Mouse (Mus musculus) limb, embryonic 10.5 days (tissue): Measurements from ENCODE around the gene Mtmr2. TPM values are rescaled to one million over a fixed set of nuclear protein-coding genes. Genes with fewer than 3 reads are reported as not detected.
"Not testable (repeated sequence)": the region's sequence is repeated elsewhere in the genome, so short reads cannot be mapped to it uniquely, and the experiment has no call there.

ENCODE experiments used
- DNase-seq: peaks from one replicate; pipeline ENCODE4 v3.0.0-alpha.2; 2017; ENCODE audit warnings: low spot score
- H3K27ac ChIP-seq: fragments of 300-500 bp; sonication (generic); 2 replicates; pipeline ENCODE4 v1.5.1; 2016; ENCODE audit warnings: mild to moderate bottlenecking
- H3K27me3 ChIP-seq: fragments of 300-500 bp; sonication (generic); 2 replicates; pipeline ENCODE4 v1.6.1; 2016; ENCODE audit warnings: low read depth, mild to moderate bottlenecking; ENCODE audit not compliant: poor library complexity, severe bottlenecking
- H3K36me3 ChIP-seq: fragments of 300-500 bp; sonication (generic); 2 replicates; pipeline ENCODE4 v1.6.1; 2016; ENCODE audit warnings: mild to moderate bottlenecking, moderate library complexity
- H3K4me1 ChIP-seq: fragments of 300-500 bp; sonication (generic); 2 replicates; pipeline ENCODE4 v1.6.1; 2016
- H3K4me3 ChIP-seq: fragments of 300-500 bp; sonication (generic); 2 replicates; pipeline ENCODE4 v1.5.1; 2016; ENCODE audit warnings: mild to moderate bottlenecking, moderate library complexity
- H3K9me3 ChIP-seq: fragments of 300-500 bp; sonication (generic); replicated peaks from 2 replicates; pipeline ENCODE4 v1.6.1; 2016; ENCODE audit warnings: mild to moderate bottlenecking
- WGBS: fragments of 180-500 bp; shearing (Covaris S2); methylation state at CpG from one replicate; pipeline ENCODE4 v1.1.7; 2016; 5-methylcytosine and 5-hydroxymethylcytosine counted together
- polyA plus RNA-seq: library from polyadenylated mRNA; unstranded; fragments of >200 nt; fragmentation: Nextera tagmentation; extraction: Ambion mirVana; gene quantifications from 2 replicates; pipeline ENCODE4 v1.2.1, GENCODE M21; 2016

Mtmr2 gene
- 82.8 and 88.9 TPM in 2 replicates for polyA plus RNA-seq

DNA sequence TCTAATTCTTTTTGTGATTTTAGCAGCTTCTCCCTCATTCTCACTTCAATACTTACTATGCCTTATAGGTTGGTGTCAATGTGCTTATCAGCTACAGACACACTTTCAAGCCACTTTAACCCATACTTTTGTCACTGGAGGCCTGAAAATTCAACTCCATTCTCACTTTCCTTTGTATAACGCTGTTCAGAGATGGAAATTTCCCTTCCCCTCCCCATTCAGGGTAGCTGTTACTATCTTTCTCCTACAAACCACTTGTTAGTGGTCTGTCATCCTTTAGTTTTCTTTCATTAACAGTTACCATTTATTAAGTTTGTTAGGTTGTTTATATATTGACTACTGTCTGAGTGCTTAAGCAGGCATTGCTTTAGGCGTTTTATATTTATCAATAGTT lies at the start of gene Mtmr2:
Mtmr2 (plus strand) TSS at position 7 of the 394 bp plus-strand sequence.
- Histone ChIP-seq H3K4me1 (peaks cover 13% of the 10 kb centered on the region), H3K9me3 (no peaks in the 10 kb centered on the region), H3K27ac (peak within 1 kb of the TSS; percentile 99), H3K27me3 (no peaks in the 10 kb centered on the region), H3K4me3 (peak within 1 kb of the TSS; percentile 96), H3K36me3 (peaks cover 12% of the 10 kb centered on the region)
- WGBS, result 53% methylated on average over 2 of the region's 2 CpGs
- no peak for DNase-seq

DNA sequence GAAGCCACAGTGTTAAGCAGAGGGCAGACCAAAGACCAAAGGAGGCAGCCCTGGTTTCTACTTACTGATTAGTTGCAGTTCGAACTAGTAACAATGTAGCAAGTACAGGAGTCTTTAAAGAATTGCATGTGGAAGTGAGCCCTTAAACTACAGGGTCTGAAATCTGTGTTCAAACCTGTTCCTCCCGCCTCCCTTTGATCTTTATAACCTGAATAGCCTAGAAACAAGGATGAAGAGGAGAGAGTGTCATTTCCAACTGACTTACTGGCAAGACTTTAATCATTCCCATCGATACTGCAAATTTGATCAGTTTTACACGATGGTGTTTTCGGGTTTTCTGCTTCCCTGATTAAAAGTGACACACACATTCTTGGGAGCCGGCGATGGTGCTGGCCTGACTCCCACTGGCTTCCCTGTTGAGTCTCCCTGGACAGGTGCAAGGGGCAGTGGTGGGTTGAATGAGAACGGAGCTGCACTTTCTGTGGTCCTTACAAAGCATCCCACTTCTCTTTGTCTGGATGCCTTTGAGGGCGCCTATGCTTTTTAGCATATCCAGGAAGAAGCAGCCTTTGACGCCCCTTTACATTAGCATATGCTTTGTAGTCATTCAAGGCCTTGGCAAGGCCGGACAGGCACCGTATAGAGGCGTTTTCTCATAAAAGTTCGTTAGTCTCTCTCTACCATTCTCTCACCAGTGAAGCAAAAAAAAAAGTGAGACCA lies 49.0 kb upstream of the Mtmr2 start:
- 29% methylated on average over 14 of the region's 14 CpGs for WGBS

DNA sequence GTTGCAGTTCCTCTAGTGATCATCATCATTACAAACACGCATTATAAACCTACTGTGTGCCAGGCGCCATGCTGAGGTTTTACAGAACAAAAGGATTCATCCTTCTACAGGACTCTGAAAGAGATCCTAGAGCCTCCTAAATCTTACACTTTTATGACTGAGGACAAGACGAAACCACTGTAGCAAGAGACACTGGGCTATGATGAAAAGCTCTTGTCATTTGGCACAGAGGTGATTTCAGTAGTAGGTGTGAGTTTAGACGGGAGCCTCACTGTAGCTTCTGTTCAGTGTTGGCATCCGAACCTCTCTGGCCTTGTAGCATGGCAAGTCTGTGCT lies 48.5 kb upstream of the Mtmr2 start:
- 49% methylated on average over 5 of the region's 5 CpGs for WGBS
- H3K27ac ChIP-seq, result no peak overlapping the region
- H3K4me1 ChIP-seq, result no peaks in the 10 kb centered on the region
- no peak for DNase-seq
- 0 out of 2 replicates have a peak, but pooled peaks cover 2% of the 10 kb centered on the region for H3K36me3 ChIP-seq
- no peaks in the 10 kb centered on the region for H3K9me3 ChIP-seq
- no peak overlapping the region for H3K4me3 ChIP-seq
- no peaks in the 10 kb centered on the region for H3K27me3 ChIP-seq

More for the DNA sequence above, 49.0 kb upstream of the Mtmr2 start:
- H3K36me3 ChIP-seq, result 0 out of 2 replicates have a peak, but pooled peaks cover 2% of the 10 kb centered on the region
- H3K4me3 ChIP-seq, result no peak overlapping the region
- H3K27me3 ChIP-seq, result no peaks in the 10 kb centered on the region
- no peaks in the 10 kb centered on the region for H3K9me3 ChIP-seq
- DNase-seq, result no peak
- H3K27ac ChIP-seq, result no peak overlapping the region
- no peaks in the 10 kb centered on the region for H3K4me1 ChIP-seq

DNA sequence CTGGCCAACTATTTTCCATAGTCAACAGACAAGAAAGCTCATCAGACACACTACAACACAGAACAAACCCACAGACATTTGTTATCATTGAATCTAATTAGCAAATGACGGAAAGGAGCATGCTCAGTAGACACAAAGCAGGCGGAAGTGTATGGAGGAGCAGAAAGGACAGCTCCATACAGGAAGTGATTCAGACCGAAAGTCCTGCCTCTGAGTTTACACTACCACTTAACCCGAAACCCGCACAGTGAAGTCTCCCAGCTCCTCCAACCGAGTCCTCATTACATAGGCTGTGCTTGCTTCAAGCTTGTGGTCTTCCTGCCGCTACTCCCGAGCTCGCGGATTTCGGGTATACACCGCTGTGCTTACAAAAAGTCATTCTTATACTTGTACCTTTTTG lies 46.4 kb upstream of the Mtmr2 start:
- Histone ChIP-seq H3K27ac (no peak overlapping the region), H3K4me3 (no peak overlapping the region), H3K27me3 (no peaks in the 10 kb centered on the region), H3K36me3 (peaks cover 10% of the 10 kb centered on the region; the same call in 1 of the 2 replicates), H3K9me3 (no peaks in the 10 kb centered on the region), H3K4me1 (peaks cover 1% of the 10 kb centered on the region; the same call in 1 of the 2 replicates)
- DNase-seq, result no peak
- WGBS, result 91% methylated on average over 12 of the region's 12 CpGs

DNA sequence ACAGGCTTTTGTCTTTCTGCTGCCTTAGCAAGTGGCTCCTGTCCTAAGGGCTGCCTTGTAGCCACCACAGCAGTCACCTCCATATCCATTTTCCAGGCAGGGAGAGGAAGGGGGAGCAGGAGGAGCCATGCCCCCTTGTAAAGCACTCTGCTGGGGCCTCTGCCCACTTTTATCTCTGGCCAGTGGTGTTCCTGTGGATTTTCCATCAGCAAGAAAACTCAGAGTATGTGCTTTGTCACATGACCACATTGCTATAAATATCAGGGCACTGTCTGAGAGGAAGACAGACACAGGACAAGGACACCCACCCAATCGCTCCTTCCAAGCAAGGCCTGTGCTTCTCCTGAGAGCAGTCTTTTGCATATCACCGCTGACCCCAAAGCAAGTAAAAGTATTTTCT lies 45.1 kb upstream of the Mtmr2 start:
- Histone ChIP-seq H3K36me3 (peaks cover 10% of the 10 kb centered on the region; the same call in 1 of the 2 replicates), H3K9me3 (no peaks in the 10 kb centered on the region), H3K27ac (no peak overlapping the region), H3K4me3 (no peak overlapping the region), H3K4me1 (peaks cover 4% of the 10 kb centered on the region; the same call in 1 of the 2 replicates), H3K27me3 (no peaks in the 10 kb centered on the region)
- DNase-seq, result no peak
- WGBS, result 96% methylated on average over 2 of the region's 2 CpGs

DNA sequence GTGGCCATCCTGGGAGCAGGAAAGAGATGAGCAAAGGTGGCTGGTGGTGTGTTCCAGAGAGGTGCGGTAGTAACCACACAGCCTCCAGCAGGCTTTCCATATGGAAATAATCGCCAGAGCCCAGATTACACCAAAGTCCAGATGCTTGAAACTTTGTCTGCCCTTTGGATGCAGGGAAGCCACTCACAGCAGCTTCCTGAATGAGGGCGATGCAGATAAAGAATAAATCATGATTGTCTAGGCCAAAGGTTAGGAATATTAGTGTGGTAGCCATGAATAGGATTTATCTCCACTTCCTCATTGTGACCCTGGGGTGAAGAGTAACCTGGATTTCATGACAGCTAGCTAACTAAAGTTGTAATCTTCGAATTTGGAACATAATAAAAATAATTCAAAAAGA lies 43.3 kb upstream of the Mtmr2 start:
- no peak overlapping the region for H3K4me3 ChIP-seq
- WGBS, result 77% methylated on average over 4 of the region's 4 CpGs
- H3K9me3 ChIP-seq, result no peaks in the 10 kb centered on the region
- DNase-seq, result no peak
- H3K27ac ChIP-seq, result no peak overlapping the region
- H3K4me1 ChIP-seq, result peaks cover 4% of the 10 kb centered on the region; the same call in 1 of the 2 replicates
- peaks cover 10% of the 10 kb centered on the region; the same call in 1 of the 2 replicates for H3K36me3 ChIP-seq
- H3K27me3 ChIP-seq, result no peaks in the 10 kb centered on the region

DNA sequence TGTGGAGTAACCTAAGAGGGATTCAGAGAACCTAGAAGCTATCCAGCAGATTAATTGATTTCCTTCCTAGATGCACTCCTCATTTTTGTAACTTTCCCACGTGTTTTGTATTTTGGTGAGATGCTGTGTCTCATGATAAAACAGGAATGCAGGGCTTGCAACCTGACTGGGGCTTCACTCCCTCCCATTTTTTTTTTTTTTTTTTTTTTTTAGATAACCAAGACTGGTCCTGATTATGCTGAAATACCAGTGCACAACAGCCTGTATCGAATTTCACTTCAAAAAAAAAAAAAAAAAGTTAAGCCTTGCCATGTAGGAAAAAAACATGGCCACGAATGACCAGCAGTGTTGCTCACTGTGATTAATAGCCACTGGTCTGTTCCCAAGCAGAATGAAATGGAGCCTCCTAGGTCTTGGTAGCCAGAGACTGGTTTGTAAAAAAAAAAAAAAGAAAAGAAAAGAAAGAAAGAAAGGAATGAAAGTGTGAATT lies 41.1 kb upstream of the Mtmr2 start:
- H3K9me3 ChIP-seq, result no peaks in the 10 kb centered on the region
- peaks cover 4% of the 10 kb centered on the region; the same call in 1 of the 2 replicates for H3K4me1 ChIP-seq
- H3K4me3 ChIP-seq, result no peak overlapping the region
- H3K27ac ChIP-seq, result no peak overlapping the region
- 28% methylated on average over 3 of the region's 3 CpGs for WGBS
- DNase-seq, result no peak
- no peaks in the 10 kb centered on the region for H3K27me3 ChIP-seq
- peaks cover 10% of the 10 kb centered on the region; the same call in 1 of the 2 replicates for H3K36me3 ChIP-seq

DNA sequence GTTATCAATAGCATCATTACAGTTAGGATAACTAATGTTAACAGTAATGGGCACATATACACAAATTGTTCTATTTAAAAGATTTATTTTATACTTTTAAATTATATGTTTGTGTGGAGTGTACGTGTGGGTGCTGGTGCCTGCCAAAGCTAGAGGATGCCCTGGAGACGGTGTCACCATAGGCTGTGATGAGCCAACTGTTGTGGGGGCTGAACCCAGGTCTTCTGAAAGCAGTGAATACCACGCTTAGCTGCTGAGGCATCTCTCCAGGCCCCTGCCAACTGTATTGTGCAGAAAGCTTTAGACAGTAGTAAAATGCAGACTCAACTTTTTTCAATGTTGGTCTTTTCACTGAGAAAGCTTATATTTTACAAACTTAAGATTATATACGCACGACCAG lies 38.8 kb upstream of the Mtmr2 start:
- H3K36me3 ChIP-seq, result peaks cover 8% of the 10 kb centered on the region; the same call in 1 of the 2 replicates
- H3K4me3 ChIP-seq, result no peak overlapping the region
- WGBS, result 91% methylated on average over 5 of the region's 5 CpGs
- H3K9me3 ChIP-seq, result no peaks in the 10 kb centered on the region
- no peaks in the 10 kb centered on the region for H3K27me3 ChIP-seq
- H3K4me1 ChIP-seq, result peaks cover 4% of the 10 kb centered on the region; the same call in 1 of the 2 replicates
- no peak for DNase-seq
- no peak overlapping the region for H3K27ac ChIP-seq

DNA sequence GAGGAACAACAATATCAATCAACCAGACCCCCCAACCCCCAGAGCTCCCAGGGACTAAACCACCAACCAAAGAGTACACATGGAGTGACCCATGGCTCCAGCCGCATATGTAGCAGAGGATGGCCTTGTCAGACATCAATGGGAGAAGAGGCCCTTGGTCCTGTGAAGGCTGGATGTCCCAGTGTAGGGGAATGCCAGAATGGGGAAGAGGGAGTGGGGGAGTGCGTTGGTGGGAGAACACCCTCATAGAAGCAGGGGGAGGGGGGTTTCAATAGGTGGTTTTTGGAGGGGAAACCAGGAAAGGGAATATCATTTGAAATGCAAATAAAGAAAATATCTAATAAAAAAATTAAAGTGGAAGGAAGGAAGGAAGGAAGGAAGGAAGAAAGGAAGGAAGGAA lies 32.3 kb upstream of the Mtmr2 start:
- WGBS, result 78% methylated on average over 2 of the region's 2 CpGs
- H3K9me3 ChIP-seq, DNase-seq, H3K27ac ChIP-seq, H3K4me1 ChIP-seq, H3K4me3 ChIP-seq, H3K36me3 ChIP-seq, H3K27me3 ChIP-seq: not testable (repeated sequence)

DNA sequence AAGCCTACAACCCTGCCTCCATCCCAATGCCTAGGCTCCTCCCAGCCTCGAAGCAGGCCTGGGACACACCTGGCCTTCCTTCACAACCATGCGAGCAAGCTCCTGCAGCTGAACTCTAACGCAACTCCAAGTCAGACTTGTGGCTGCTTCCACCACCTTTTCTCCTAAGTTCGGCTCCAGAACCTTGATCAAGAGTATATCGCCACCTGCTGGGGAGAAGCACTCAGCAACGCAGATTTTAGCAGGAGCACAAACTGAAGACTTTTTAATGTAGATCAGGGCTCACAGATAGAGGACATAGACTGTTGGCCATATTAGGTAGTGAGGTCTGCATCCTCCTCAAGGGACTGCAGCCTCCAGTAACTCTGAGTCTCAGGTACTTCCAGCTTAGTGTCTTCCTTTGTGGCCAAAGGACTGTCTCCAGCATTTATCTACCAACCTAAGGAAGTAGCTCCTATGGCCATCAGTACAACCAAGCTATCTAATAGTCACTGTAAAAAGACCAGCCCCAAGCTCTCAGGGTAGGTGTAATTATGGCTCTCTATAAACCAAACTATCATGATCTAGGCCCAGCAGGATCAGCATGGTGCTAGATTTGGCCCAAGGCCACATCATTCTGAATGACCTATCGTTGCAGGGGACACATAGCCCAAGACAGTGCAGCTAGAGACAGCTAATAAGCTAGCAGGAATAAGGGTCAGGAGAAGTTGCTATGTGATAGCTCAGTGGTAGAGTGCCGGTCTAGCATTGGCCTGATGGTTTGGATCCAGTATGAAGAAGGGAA lies 31.7 kb upstream of the Mtmr2 start:
- Histone ChIP-seq H3K9me3 (no peaks in the 10 kb centered on the region), H3K4me3 (no peak overlapping the region), H3K27me3 (no peaks in the 10 kb centered on the region), H3K27ac (no peak overlapping the region), H3K36me3 (no peaks in the 10 kb centered on the region), H3K4me1 (peaks cover 2% of the 10 kb centered on the region; the same call in 1 of the 2 replicates)
- DNase-seq, result peak; percentile 79
- 27% methylated on average over 8 of the region's 8 CpGs for WGBS

DNA sequence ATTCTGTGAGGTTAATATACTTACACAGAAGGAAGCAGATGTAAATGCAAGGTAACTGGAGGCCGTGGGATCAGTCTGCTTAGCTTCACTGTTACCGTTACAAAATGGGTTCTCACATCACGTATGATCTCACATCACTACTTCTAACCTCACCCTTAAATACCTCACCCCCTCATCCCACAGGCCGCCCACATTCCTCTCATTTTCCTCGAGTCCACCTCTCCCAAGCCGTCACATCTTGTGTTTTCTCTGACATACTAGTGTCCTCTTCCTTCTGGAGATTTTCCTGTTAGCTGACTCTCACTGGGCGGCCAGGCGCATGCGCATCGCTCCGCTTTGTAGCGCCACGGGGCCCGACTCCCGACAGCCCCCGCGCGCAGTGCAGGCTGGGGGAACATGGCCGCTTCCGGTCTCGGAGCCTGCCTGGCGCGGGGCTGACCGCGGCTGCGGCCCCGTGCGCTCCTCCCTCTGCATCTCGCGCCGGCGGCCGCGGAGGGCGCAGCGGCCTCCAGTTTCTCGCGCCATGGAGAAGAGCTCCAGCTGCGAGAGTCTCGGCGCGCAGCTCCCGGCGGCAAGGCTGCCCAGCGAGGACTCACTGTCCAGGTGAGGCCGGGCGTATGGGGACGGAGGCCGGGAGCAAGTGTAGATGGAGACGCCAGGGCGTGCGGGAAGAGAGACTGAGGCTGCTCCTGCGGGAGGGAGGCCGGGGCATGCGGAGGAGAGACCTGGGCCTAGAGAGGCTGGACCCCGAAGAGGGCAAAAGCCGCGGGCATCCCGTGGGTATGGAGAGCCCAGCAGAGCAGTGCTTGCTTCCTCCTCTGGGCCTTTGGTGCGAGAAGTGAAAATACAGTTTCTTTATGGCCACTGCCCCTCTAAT lies 826 bp downstream of the Mtmr2 start:
- H3K4me1 ChIP-seq, result peaks cover 13% of the 10 kb centered on the region
- peak overlapping the region; percentile 99 for H3K27ac ChIP-seq
- peaks cover 4% of the 10 kb centered on the region; the same call in 1 of the 2 replicates for H3K9me3 ChIP-seq
- peak; percentile 96 for DNase-seq
- peak overlapping the region; percentile 96 for H3K4me3 ChIP-seq
- H3K27me3 ChIP-seq, result no peaks in the 10 kb centered on the region
- WGBS, result 2% methylated on average over 60 of the region's 60 CpGs
- H3K36me3 ChIP-seq, result peaks cover 18% of the 10 kb centered on the region

DNA sequence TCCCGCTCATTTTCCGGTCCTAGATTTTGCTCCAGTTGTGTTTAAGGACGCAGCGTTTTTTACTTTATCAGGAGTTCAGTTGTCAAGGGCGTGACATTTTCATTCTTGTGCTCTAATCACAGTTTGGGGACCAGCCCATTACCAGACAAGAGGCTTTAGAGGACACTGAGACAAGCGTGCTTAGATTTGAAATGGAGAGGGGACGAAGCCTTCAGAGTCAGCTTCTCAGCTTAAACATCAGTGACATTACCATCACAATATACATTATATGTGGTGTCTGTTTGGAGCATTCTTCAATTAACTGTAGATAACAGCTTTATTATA lies 1.4 kb downstream of the Mtmr2 start:
- peak overlapping the region; percentile 96 for H3K4me3 ChIP-seq
- peak overlapping the region; percentile 99 for H3K27ac ChIP-seq
- peaks cover 13% of the 10 kb centered on the region for H3K4me1 ChIP-seq
- H3K27me3 ChIP-seq, result no peaks in the 10 kb centered on the region
- DNase-seq, result no peak
- H3K9me3 ChIP-seq, result peaks cover 4% of the 10 kb centered on the region; the same call in 1 of the 2 replicates
- WGBS, result 8% methylated on average over 7 of the region's 7 CpGs
- peaks cover 18% of the 10 kb centered on the region for H3K36me3 ChIP-seq
